Mouse (Mus musculus) bone marrow, adult 2 months (tissue): ENCODE data around the gene Gm28305. TPM values are rescaled to one million over a fixed set of nuclear protein-coding genes. Genes with fewer than 3 reads are reported as not detected.

ENCODE experiments used
- H3K27ac ChIP-seq: fragments of 200-500 bp; 2 replicates; pipeline ENCODE4 v1.5.1; 2012; ENCODE audit warnings: low read depth, mild to moderate bottlenecking, control low read depth, inconsistent platforms, low read length; ENCODE audit not compliant: control insufficient read depth, poor library complexity, insufficient read depth
- H3K4me1 ChIP-seq: fragments of 200-500 bp; 2 replicates; pipeline ENCODE4 v1.6.1; 2011; ENCODE audit warnings: low read length; ENCODE audit not compliant: control insufficient read depth, insufficient read depth
- H3K4me3 ChIP-seq: fragments of 200-500 bp; replicated peaks from 2 replicates; pipeline ENCODE3; 2011; ENCODE audit warnings: mild to moderate bottlenecking, low read depth, low read length, control low read depth; ENCODE audit not compliant: control insufficient read depth
- CTCF ChIP-seq: fragments of 200-500 bp; IDR thresholded peaks from 2 replicates; pipeline ENCODE4 v1.5.1; 2011; ENCODE audit warnings: low read length, control low read depth; ENCODE audit not compliant: control insufficient read depth, insufficient read depth
- POLR2A ChIP-seq: fragments of 200-500 bp; IDR thresholded peaks from 2 replicates; pipeline ENCODE4 v1.6.1; 2011; ENCODE audit warnings: low read depth, mild to moderate bottlenecking, control low read depth, low read length, borderline replicate concordance; ENCODE audit not compliant: control insufficient read depth
- WGBS: fragments of 180-500 bp; shearing (Covaris S2); methylation state at CpG from one replicate; pipeline ENCODE4 v1.1.7; 2018; 5-methylcytosine and 5-hydroxymethylcytosine counted together
- polyA plus RNA-seq: library from polyadenylated mRNA; stranded (reverse); fragments of >200 nt; gene quantifications from 2 replicates; pipeline ENCODE4 v1.2.4, GENCODE M21; 2011; ENCODE audit warnings: low replicate concordance; ENCODE audit not compliant: missing spikeins, insufficient read depth, insufficient read length

Gm28305 gene
- polyA plus RNA-seq, 1 experiment, result not detected

- Histone ChIP-seq H3K4me1 (no peaks in the 10 kb centered on the region; the same call in none of the 2 replicates), H3K27ac (no peak overlapping the region), H3K4me3 (no peak overlapping the region)
- TF ChIP-seq CTCF, result no peak
- TF ChIP-seq POLR2A, result no peak
- 91% methylated on average over 1 of the region's 1 CpGs for WGBS
Measured at GRCm38 (mm10) chr9:104078780-104079179, 38.3 kb downstream of the Gm28305 start.

DNA sequence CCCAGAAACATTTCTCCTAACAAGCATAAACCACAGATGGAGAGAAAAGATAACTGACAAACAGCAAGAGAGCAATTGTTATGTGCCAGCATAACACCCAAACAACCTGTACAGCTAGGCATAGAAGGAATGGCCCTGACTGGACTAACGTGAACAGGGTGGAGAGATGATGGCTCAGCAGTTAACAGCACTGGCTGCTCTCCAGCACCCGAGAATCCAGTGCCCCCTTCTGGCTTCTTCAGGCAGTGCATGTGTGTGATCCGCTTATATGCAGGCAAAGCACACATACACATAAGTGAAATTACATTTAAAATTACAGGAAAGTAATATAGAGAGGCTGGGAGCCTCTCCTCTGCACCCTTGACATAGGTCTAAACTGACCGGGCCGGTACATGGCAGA is 38.9 kb downstream of the Gm28305 start:
- WGBS, result 24% methylated on average over 5 of the region's 5 CpGs
- Histone ChIP-seq H3K4me3 (no peak overlapping the region), H3K4me1 (no peaks in the 10 kb centered on the region; the same call in none of the 2 replicates), H3K27ac (no peak overlapping the region)
- TF ChIP-seq POLR2A (no peak), CTCF (peak; percentile 69)

DNA sequence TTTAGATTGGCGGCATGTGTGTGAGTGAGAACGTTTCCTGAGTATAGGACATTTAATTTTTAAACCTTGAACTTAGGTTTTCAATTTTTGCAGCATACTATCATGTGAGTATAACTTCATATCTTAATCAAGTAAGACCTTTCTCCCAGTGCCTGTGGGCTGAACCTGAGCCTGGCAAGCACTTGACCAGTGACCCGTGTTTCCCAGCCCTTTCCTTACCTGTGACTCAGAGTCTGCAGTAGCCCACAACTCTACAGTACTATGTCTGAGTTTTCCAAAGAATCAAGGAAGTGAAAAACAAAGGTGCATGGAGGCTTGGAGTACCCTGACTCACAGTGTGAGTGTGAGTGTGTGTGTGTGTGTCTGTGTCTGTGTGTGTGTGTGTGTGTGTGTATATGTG is 39.6 kb downstream of the Gm28305 start:
- TF ChIP-seq POLR2A, result no peak
- TF ChIP-seq CTCF, result no peak
- no peak overlapping the region for H3K4me3 ChIP-seq

DNA sequence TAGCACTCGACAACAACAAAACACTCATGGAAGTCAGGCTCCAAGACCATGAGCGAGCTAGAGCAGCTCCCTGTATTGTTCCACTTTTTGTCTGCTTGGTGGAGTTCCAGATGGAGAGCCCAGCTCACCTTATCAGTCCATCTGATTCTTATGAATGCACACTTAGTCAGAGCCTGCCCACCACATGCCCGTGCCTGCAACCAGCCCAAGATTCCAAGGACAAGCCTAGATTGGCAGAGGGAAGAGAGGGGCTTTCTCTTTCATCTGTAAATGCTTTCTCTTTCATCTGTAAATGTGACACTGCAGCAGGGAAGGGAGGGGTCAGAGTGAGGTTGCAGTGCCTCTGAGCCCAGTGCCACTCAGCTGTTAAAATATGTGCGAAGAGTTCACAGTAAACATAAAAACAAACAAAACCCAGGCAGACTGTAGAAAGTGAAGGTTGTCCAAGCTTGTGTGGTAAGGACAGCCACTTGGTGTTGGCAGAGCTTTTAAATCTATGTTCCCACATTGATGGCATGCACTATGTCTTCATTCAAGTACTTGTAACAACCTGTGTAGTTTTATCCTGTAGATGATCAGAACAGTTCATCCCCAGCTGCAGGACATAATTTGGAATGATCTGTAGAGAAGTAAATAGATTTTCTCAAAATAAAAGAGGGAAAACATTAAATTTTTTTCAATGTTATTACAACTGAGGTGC is 45.4 kb downstream of the Gm28305 start:
- WGBS, result 77% methylated on average over 4 of the region's 4 CpGs
- Histone ChIP-seq H3K4me1 (no peaks in the 10 kb centered on the region), H3K4me3 (no peak overlapping the region), H3K27ac (no peak overlapping the region)
- no peak for TF ChIP-seq CTCF
- TF ChIP-seq POLR2A, result no peak

More for the DNA sequence above, 39.6 kb downstream of the Gm28305 start:
- H3K4me1 ChIP-seq, result no peaks in the 10 kb centered on the region; the same call in none of the 2 replicates
- H3K27ac ChIP-seq, result no peak overlapping the region
- 73% methylated on average over 3 of the region's 3 CpGs for WGBS

- Histone ChIP-seq H3K4me1 (no peaks in the 10 kb centered on the region), H3K4me3 (no peak overlapping the region), H3K27ac (no peak overlapping the region)
- WGBS, result 62% methylated on average over 8 of the region's 8 CpGs
- TF ChIP-seq CTCF (no peak), POLR2A (no peak)
Measured at GRCm38 (mm10) chr9:104088555-104088954, 48.1 kb downstream of the Gm28305 start.

DNA sequence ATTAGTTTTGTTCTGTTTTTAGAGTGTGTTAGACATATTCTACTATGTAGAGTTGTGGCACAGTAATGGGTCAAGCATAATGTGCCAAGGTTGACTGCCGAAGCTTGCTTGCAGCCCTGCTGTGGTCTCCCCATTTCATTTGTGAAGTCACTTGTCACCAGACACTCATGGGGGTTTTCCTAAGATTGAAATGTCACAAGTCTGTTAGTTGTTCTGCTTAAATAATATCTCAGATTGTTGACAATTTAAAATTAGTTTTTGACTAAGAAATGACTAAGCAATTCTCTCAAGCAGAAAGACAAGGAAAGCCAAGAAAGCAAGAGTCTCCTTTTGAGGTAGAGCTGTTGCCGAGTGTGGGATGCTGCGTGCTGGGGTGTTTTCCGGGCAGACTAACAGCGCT is 52.5 kb downstream of the Gm28305 start:
- Histone ChIP-seq H3K27ac (no peak overlapping the region), H3K4me1 (no peaks in the 10 kb centered on the region), H3K4me3 (no peak overlapping the region)
- TF ChIP-seq POLR2A (no peak), CTCF (no peak)
- 94% methylated on average over 5 of the region's 5 CpGs for WGBS

- Histone ChIP-seq H3K27ac (no peak overlapping the region), H3K4me1 (no peaks in the 10 kb centered on the region), H3K4me3 (no peak overlapping the region)
- TF ChIP-seq CTCF, result no peak
- no peak for TF ChIP-seq POLR2A
- 12% methylated on average over 5 of the region's 5 CpGs for WGBS
Measured at GRCm38 (mm10) chr9:104098256-104098655, 57.8 kb downstream of the Gm28305 start.

DNA sequence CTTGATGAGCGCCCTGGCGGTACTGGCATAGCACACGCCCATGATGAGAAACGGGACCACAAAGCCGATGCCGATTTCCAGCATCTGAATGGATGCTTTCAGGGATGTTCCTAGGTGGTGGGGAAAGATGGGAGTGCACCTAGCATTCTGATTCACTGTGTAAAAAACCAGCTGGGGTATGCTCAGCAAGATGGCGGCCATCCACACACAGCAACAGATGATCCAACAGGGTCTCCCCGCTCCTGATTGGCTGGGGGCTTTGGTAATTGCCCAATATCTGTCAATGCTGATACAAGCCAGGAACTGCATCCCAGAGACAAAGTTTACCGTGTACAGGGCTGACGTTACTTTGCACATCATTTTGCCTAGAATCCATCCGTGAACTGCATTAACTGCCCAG is 58.6 kb downstream of the Gm28305 start:
- no peaks in the 10 kb centered on the region for H3K4me1 ChIP-seq
- TF ChIP-seq CTCF (no peak), POLR2A (no peak)
- no peak overlapping the region for H3K4me3 ChIP-seq
- WGBS, result 92% methylated on average over 11 of the region's 11 CpGs
- H3K27ac ChIP-seq, result no peak overlapping the region

DNA sequence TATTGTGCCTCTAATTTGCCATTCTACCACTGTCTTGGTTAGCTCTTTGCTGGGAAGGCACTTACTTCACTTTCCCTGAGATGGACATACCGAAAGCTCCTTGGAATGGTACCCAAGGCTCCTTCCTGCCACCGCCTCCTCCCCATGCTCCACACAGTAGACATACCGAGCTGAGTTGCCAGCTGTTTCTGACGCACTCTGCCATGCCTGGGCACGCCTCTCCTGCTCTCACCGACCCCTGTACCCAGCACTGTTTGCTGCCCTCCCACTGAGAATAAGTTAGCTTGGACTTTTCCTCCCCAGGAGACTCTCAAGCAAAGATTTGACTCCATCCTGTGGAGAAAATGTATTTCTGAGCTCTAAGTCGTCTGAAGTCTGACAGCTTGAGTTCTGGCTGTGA is 60.4 kb downstream of the Gm28305 start:
- WGBS, result 72% methylated on average over 7 of the region's 7 CpGs
- no peak overlapping the region for H3K4me3 ChIP-seq
- H3K27ac ChIP-seq, result no peak overlapping the region
- TF ChIP-seq POLR2A, result no peak
- TF ChIP-seq CTCF, result no peak
- H3K4me1 ChIP-seq, result no peaks in the 10 kb centered on the region

DNA sequence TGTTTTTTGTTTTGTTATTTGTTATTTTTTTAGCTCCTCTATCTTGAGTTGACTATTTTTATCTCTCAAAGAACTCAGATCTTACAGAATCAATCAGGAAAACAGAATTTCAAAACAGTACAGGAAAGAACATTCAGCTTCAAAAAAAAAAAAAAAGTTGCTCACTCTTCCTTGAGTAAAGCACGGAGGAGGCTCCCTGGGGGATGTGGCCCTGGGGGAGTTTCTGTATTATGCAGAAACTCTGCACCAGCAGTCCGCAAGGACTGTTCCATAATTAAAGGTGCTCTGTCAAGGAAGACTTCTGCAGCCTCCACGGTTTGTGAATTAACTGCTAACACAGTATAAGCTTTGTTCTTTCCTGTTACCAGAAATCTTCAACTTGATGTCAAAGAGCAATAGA is 61.0 kb downstream of the Gm28305 start:
- Histone ChIP-seq H3K4me1 (no peaks in the 10 kb centered on the region), H3K27ac (no peak overlapping the region), H3K4me3 (no peak overlapping the region)
- WGBS, result 50% methylated on average over 3 of the region's 3 CpGs
- TF ChIP-seq POLR2A (no peak), CTCF (no peak)
